Mouse (Mus musculus) small intestine, adult 2 months (tissue): ENCODE measurements around the gene Pts.

Source experiments
- CTCF ChIP-seq: fragments of 200-500 bp; IDR thresholded peaks from 2 replicates; pipeline ENCODE4 v1.5.1; 2012; ENCODE audit warnings: low read depth, mild to moderate bottlenecking, control low read depth, inconsistent platforms, low read length, moderate library complexity, mixed read lengths; ENCODE audit not compliant: insufficient replicate concordance, insufficient read length; ENCODE audit errors: extremely low read depth
- POLR2A ChIP-seq: fragments of 200-500 bp; IDR thresholded peaks from 2 replicates; pipeline ENCODE4 v1.6.1; 2012; ENCODE audit warnings: low read depth, mild to moderate bottlenecking, control low read depth, inconsistent platforms, low read length, moderate library complexity

GRCm38 (mm10) chr9:50569599-50570525 lies 41.3 kb upstream of the Pts start:
- TF ChIP-seq CTCF (no peak), POLR2A (no peak)
